Mouse (Mus musculus) induced T-regulatory cell, adult 2 months (primary cell): ENCODE results near the gene Fras1.
A peak's percentile ranks its signal among the peaks of the same experiment; 100 is the strongest.

ENCODE experiments used
- DNase-seq: peaks from one replicate; pipeline ENCODE4 v3.0.0-alpha.2; 2012; ENCODE audit warnings: low read depth

Gene Fras1

DNA sequence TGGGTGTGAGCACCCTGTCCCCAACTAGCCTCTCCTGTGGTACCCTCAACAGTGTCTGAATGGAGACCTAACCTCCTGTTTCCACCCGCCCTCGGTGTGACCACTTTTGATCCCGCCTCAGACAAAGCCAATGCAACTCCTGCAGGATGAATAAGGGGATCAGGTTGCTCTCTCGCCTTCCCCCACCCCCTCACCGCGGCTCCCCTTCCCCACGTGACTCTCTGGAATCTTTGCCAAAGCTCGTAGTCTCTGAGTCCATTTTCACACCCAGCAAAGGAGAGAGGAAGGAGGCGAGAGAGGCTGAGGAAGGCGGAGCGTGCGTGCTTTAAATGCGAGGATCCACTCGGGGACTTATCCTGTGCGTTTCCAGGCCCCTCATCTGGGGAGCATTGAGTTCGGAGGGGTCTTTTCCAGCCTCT is at the start of gene Fras1:
Fras1 (plus strand) TSS at position 389 of the 419 bp plus-strand sequence.
- DNase-seq: no peak

- DNase-seq: no peak
These were observed 42.6 kb upstream of the Fras1 start for GRCm38 (mm10) chr5:96331048-96331737.

- DNase-seq: no peak
These were observed 42.1 kb upstream of the Fras1 start for GRCm38 (mm10) chr5:96331738-96332070.

GRCm38 (mm10) chr5:96333963-96334362 is 39.8 kb upstream of the Fras1 start:
- peak; percentile 43 for DNase-seq

DNA sequence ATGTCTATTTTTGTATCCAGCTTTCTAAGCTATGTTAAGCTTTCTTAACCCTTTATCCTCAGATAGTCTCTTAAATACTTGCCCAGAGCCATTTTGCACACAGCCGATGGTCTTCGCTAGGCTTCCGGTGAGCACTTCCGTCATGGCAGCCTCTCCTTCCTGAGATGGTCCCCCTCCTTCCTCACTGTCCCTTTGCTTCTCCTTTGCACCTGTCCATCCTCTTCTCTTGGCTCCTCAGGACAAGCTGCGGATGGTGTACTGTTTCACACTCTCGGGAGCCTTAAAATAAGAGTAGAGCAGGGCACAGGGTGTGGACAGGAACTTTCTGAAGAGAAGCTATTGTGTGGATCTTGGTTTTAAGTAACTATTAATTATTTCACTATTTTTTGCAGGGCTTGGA is 33.2 kb upstream of the Fras1 start:
- DNase-seq: no peak

DNA sequence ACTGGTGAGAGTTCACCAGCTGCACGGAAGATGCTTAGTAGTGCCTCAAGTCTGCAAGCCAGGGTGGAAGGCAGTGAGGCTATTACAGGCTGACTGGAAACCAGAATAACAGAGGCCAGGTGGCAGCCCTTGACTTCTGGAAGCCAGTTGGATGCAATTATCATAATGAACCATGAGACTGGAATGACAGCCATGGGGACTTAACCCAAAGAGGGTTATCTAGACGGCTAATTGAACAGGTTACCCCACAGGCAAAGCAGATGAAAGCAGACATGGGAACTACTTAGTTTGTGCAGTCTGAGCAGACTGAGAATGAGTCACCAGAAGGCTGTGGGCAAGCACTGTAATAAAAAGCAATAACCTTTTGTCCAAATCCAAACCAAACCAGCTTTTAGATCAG is 28.8 kb upstream of the Fras1 start:
- DNase-seq: no peak

DNA sequence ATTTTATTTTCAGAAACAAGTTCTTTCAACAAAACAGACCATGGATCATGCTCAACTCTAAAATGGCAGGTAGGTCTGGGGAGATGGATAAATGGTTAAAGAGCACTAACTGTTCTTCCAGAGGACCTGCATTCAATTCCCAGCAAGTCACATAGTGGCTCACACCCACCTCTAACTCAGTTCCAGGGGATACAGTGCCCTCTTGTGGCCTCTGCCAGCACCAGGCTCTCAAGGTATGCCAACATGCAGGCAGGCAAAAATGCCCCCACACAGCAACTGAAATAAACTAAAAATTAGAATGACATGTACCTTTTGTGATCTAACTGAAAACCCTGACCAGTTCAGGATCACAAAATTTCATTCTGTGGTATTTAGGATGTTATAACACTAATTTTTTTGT is 21.8 kb upstream of the Fras1 start:
- DNase-seq: peak; percentile 13

DNA sequence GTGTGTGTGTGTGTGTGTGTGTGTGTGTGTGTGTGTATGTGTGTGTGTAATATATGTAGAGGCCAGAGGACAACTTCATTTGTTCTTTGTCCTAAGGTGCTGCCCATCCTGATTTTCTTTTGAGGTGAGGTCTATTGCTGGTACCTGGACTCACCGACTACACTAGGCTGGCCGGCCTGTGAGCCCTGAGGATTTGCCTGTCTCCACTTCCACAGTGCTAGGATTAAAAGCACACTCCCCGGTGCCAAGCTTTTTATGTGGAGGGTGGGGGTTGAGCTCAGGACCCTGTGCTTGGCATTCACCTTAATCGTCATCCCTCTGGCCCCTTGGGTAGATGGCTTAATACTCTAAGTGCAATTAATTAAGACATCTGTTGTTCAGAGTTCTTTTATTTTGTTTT is 9.8 kb upstream of the Fras1 start:
- no peak for DNase-seq

DNA sequence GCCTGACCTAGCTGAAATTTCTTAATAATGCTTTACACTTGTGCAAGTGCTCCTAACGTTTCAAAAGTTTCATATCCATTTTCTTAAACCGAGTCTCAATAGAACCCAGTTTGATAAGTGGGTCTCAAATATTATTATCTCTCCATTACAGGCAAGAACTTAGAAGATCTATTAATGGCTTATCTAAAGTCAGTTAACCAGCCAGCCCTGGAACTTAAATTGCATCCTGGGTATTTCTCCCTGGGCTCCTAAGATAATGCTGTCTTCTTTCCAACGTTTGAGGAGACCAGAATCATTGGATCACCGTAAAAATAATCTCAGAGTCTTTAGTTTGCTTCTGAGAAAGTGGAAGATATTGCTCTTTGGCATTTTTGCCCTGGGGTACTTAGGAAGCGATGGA is 8.2 kb upstream of the Fras1 start:
- DNase-seq: no peak

DNA sequence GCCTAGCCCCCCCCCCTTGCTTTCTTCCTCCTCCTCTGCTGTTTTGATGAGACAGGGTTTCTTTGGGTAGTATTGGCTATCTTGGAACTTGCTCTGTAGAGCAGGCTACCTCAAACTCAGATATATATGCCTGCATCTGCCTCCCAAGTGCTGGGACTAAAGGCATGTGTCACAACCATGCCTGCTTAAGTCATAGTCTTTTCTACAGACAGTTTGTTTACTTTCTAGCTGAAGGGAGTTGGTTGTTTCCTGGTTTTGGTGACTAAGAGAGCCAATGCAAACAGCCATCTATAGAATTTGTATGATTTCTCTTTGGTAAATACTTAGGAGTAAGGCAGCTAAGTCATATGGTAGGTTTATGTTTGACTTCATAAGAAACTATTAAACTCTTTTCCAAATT is 6.5 kb upstream of the Fras1 start:
- DNase-seq: no peak

DNA sequence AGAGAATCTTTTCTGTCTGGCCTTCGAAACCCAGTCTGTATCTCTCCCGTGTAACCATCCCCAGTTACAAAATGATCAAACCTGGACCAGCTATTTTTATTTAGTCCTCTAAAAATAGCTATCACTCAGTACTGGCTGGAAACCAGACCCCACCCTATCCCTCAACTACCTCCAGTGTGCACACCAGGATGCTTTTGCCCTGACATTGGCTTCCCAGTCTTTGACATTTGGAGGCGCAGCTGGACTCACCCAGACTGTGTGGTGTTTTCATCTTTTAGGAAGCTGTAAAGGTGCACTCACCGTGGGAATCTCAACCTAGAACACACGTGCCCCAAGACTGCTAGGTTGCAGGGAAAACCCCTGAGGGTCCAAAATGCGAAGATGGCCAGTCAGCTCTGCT is 649 bp upstream of the Fras1 start:
- no peak for DNase-seq

- peak; percentile 2 for DNase-seq
These were observed 489 bp downstream of the Fras1 start for GRCm38 (mm10) chr5:96373986-96374901.

- DNase-seq: no peak
These were observed 1.7 kb downstream of the Fras1 start for GRCm38 (mm10) chr5:96375391-96375831.

GRCm38 (mm10) chr5:96376216-96376615 is 2.5 kb downstream of the Fras1 start:
- no peak for DNase-seq

DNA sequence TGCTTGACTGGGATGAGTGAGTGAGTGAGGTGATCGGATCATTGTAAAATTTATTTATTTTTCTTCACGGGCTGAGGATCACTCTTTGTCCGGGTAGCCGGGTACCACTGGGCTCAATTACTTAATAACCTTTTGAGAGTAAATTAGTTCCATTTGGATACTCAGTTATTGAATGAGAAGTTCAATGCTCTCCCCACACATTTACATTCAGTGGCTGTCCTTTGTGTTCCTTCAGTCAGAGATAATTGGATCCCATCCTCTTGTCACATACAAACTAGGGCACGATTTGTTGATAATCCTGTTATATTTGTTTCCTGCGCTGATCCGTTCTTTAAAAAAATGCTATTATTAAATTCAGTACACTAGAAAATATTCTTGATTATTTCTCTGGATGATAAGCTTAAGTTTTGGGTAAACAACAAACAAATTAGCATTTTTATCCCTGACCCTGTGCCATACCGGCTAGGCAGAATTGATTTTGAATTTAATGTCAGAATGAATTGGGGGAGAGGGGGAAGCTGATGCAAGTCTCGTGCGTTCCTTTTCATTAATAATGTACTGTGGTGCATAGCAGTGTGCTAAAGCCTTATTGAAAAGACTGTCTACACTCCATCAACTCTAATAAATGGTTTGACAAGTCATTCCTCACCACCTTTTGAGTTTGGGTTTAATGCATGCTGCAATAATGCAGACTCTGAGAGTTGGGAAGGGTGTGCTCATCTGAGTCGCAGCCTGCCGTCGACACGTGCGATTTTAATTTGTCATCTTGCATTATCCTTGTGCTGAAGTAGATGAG is 12.6 kb downstream of the Fras1 start:
- no peak for DNase-seq

- DNase-seq: no peak
These were observed 14.6 kb downstream of the Fras1 start for GRCm38 (mm10) chr5:96388306-96388705.

DNA sequence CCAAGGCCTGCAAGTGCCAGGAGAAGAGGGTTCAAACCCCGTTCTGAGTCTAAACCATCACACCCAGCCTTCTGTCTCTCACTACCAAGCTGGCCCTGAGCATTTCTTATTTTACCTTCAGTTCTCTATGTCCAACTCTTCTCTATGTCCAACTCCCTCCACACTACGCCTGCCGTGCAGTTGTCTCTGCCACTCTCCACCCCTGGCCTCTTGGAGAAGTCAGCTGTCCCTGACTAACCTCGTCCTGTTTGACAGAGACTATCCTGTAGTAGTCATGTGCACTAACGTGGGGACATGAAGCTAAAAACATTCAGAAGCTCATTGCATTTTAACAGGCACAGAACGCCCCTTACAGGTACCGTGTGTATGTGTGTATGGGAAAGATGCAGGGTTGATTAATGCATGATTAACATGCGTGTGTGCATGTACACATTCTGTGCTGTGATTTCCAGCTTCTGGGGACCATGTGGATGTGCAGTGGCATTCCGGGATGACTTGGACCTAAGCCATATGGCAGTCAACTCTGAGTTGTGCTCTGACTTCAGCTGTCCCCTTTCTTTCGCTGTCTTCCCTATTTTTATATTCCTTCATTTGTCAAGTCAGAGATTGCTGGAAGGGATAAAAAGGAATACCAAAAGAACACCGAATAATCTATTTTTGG is 16.3 kb downstream of the Fras1 start:
- DNase-seq: no peak

DNA sequence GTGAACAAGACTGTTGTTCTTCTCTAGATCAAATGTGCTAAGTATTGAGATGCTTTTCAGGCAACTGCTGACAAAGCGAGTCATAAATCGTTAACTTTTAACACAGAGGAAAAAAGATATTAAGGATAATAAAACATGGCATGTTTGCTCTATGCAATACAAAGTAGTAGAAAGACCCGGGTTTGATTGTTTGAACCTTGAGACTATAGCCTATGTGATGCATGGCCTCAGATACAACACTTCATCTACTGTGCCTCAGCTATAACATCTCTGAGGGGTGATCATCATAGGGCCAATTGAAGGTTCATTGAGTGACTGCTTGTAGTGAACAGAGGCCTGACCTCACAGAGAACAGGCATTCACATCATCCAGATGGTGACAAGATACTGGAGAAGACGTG is 17.3 kb downstream of the Fras1 start:
- no peak for DNase-seq

DNA sequence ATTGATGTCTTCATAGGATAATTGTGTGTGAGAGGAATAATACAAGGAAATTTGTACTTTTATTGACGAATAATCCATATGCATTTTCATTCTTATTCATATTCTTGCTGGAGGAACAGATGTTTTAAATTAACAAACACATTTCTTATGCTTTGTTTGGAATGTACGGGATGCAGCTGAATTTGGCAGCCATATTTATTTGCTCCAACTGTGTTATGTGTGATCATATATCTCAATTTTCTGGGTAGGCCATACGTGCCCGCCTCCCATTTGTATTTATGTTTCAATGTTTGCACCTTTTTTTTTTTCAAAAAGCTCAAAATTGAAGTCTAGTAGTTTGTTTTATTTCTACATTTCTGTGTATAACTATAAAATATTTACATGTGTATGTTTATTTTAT is 21.2 kb downstream of the Fras1 start:
- no peak for DNase-seq

DNA sequence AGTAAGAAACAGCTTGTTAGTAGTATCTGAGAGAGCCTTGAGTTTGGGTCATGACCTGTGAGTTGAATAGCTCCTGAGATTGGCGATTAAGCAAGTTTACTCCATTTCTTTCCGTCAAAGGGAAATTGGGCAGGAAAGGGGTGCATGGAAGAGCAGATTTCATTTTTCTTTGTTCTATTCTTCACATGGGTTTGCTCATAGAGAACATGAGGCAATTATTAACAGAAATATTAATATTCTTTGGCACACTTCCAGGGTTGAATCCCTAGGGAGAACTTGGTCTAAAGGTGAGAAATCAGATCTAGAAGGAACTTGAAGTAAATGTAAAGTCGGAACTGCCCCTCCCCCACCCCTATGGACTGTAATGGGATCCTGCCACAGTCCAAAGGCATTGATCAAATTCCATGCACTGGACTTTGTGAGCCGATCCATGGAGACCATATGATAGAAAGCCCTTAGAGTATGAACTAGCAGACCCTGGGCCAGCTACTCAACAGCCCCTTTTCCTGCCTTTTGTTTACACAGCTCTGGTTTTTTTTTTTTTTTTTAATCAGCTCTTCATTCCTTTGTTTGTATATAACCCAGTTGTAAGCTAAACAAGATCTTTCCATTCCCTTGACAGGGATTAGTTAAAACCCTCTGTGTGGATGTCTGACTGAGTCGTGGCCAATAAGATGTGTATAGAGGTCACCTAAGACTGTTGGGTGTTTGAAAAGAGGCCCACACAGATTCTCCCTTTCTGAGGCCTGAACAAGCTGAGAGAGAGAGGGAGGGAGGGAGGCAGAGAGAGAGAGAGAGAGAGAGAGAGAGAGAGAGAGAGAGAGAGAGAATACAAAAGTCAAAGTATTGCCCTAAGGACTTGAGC is 22.3 kb downstream of the Fras1 start:
- no peak for DNase-seq

DNA sequence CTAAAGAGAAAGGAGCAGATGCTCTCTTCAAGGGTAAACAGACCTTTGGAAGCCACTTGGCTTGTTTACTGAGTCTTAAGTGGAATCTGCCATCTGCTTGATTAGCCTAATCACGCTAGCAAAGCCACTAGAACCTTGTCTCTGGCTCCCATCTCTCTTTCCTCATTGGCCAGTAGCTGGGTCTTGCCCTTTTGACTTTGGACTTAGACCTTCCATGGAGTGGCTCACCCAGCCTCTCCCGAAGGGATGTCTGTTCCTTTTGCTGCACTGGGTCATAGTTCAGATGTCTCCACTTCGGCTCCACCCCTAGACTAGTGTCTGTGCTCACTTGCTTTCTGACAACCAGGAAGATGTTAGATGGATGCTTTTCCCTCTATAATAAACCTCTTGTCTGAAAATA is 28.8 kb downstream of the Fras1 start:
- no peak for DNase-seq
